Mouse (Mus musculus) liver, embryonic 11.5 days (tissue): ENCODE data around the gene Olfml3. TPM values are rescaled to one million over a fixed set of nuclear protein-coding genes. Genes with fewer than 3 reads are reported as not detected.

Source experiments
- ATAC-seq: fragments of 200-750 bp; cut with Nextera tagmentation; replicated peaks from 2 replicates; pipeline ENCODE4 v1.8.0; 2017; ENCODE audit warnings: moderate number of reproducible peaks, mild to moderate bottlenecking, moderate TSS enrichment, moderate library complexity; ENCODE audit not compliant: low FRiP score
- DNase-seq: peaks from one replicate; pipeline ENCODE4 v3.0.0-alpha.2; 2017; ENCODE audit warnings: low spot score
- H3K27ac ChIP-seq: fragments of 300-500 bp; sonication (generic); 2 replicates; pipeline ENCODE4 v1.5.1; 2014; ENCODE audit warnings: mild to moderate bottlenecking, low read depth, low read length, control low read depth
- H3K27me3 ChIP-seq: fragments of 300-500 bp; sonication (generic); replicated peaks from 2 replicates; pipeline ENCODE4 v1.6.1; 2014; ENCODE audit warnings: low read length, mixed read lengths; ENCODE audit not compliant: control insufficient read depth, insufficient read depth
- H3K36me3 ChIP-seq: fragments of 300-500 bp; sonication (generic); 2 replicates; pipeline ENCODE4 v1.6.1; 2014; ENCODE audit warnings: mild to moderate bottlenecking, low read length, moderate library complexity, mixed read lengths; ENCODE audit not compliant: control insufficient read depth, insufficient read depth
- H3K4me1 ChIP-seq: fragments of 300-500 bp; sonication (generic); replicated peaks from 2 replicates; pipeline ENCODE4 v1.6.1; 2014; ENCODE audit warnings: low read length, mixed read lengths; ENCODE audit not compliant: control insufficient read depth, insufficient read depth
- H3K4me2 ChIP-seq: fragments of 300-500 bp; sonication (generic); 2 replicates; pipeline ENCODE4 v1.6.1; 2014; ENCODE audit warnings: mild to moderate bottlenecking, control low read depth, moderate library complexity
- H3K4me3 ChIP-seq: fragments of 300-500 bp; sonication (generic); 2 replicates; pipeline ENCODE4 v1.5.1; 2014; ENCODE audit warnings: low read depth, low read length, control low read depth
- H3K9ac ChIP-seq: fragments of 300-500 bp; sonication (generic); 2 replicates; pipeline ENCODE4 v1.6.1; 2014; ENCODE audit warnings: low read depth, low read length, control low read depth
- H3K9me3 ChIP-seq: fragments of 300-500 bp; sonication (generic); 2 replicates; pipeline ENCODE4 v1.6.1; 2016; ENCODE audit warnings: low read length, inconsistent platforms, mixed read lengths; ENCODE audit not compliant: control insufficient read depth
- WGBS: fragments of 180-500 bp; shearing (Covaris S2); extraction: QIAGEN DNeasy Blood & Tissue Kit; methylation state at CpG from one replicate; pipeline ENCODE4 v1.1.7; 2014; 5-methylcytosine and 5-hydroxymethylcytosine counted together
- polyA plus RNA-seq: library from polyadenylated mRNA; unstranded; fragments of >200 nt; fragmentation: Nextera tagmentation; extraction: Ambion mirVana; gene quantifications from 2 replicates; pipeline ENCODE4 v1.2.1, GENCODE M21; 2014

Gene Olfml3
- polyA plus RNA-seq, 1 experiment from 2014 or later, result 8.5 TPM

DNA sequence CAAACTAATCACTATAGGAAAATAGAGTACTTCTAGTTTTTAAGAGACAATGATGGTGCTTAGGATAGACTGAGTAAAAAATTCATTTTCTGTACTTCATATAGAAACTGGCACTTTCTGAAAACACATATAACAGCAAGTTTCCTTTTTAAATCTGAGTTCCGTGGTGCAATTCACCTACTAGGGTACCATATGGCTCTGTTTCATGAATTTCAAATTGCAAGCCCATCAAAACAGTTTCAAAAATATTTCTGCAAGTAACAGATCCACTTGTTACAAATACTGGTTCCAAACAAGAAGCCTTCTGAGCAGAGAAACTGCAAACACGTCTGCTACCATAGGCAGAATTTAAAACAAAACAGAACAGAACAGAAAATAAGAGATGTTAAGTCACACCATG is 13.8 kb upstream of the Olfml3 start:
- DNase-seq (no peak), ATAC-seq (no peak)
- Histone ChIP-seq H3K4me2 (no peak overlapping the region), H3K27ac (no peak overlapping the region), H3K36me3 (peaks cover 43% of the 10 kb centered on the region), H3K9me3 (no peaks in the 10 kb centered on the region), H3K4me1 (no peaks in the 10 kb centered on the region; the same call in 1 of the 2 replicates), H3K4me3 (no peak overlapping the region), H3K27me3 (no peaks in the 10 kb centered on the region), H3K9ac (no peak overlapping the region)
- WGBS, result 88% methylated on average over 2 of the region's 2 CpGs

- Histone ChIP-seq H3K4me1 (no peaks in the 10 kb centered on the region), H3K27me3 (no peaks in the 10 kb centered on the region), H3K4me2 (no peak overlapping the region), H3K9ac (no peak overlapping the region), H3K27ac (no peak overlapping the region), H3K4me3 (no peak overlapping the region), H3K36me3 (peaks cover 48% of the 10 kb centered on the region), H3K9me3 (no peaks in the 10 kb centered on the region)
- no peak for DNase-seq
- 84% methylated on average over 5 of the region's 5 CpGs for WGBS
- ATAC-seq, result no peak
These were observed 8.9 kb upstream of the Olfml3 start for GRCm38 (mm10) chr3:103746711-103747110.

GRCm38 (mm10) chr3:103745001-103745770 is 7.4 kb upstream of the Olfml3 start:
- no peak overlapping the region for H3K4me3 ChIP-seq
- 89% methylated on average over 14 of the region's 14 CpGs for WGBS
- ATAC-seq (no peak), DNase-seq (no peak)
- H3K9ac ChIP-seq, result no peak overlapping the region
- no peak overlapping the region for H3K27ac ChIP-seq
- H3K4me1 ChIP-seq, result no peaks in the 10 kb centered on the region
- H3K27me3 ChIP-seq, result no peaks in the 10 kb centered on the region
- no peaks in the 10 kb centered on the region for H3K9me3 ChIP-seq
- peaks cover 43% of the 10 kb centered on the region for H3K36me3 ChIP-seq
- no peak overlapping the region for H3K4me2 ChIP-seq

- H3K4me2 ChIP-seq, result no peak overlapping the region
- no peak overlapping the region for H3K4me3 ChIP-seq
- no peak for DNase-seq
- no peak for ATAC-seq
- H3K27me3 ChIP-seq, result no peaks in the 10 kb centered on the region
- H3K9ac ChIP-seq, result no peak overlapping the region
- no peaks in the 10 kb centered on the region for H3K9me3 ChIP-seq
- H3K4me1 ChIP-seq, result no peaks in the 10 kb centered on the region
- 94% methylated on average over 6 of the region's 6 CpGs for WGBS
- peaks cover 25% of the 10 kb centered on the region for H3K36me3 ChIP-seq
- no peak overlapping the region for H3K27ac ChIP-seq
These were observed 5.4 kb upstream of the Olfml3 start for GRCm38 (mm10) chr3:103743208-103743607.

- H3K4me1 ChIP-seq, result peaks cover 8% of the 10 kb centered on the region; the same call in 1 of the 2 replicates
- H3K4me3 ChIP-seq, result no peak overlapping the region
- H3K4me2 ChIP-seq, result no peak overlapping the region
- H3K27me3 ChIP-seq, result no peaks in the 10 kb centered on the region
- no peak overlapping the region; the same call in 1 of the 2 replicates for H3K27ac ChIP-seq
- WGBS, result 60% methylated on average over 5 of the region's 5 CpGs
- ATAC-seq, result no peak
- no peaks in the 10 kb centered on the region for H3K9me3 ChIP-seq
- peaks cover 16% of the 10 kb centered on the region for H3K36me3 ChIP-seq
- H3K9ac ChIP-seq, result no peak overlapping the region
- no peak for DNase-seq
These were observed 2.5 kb upstream of the Olfml3 start for GRCm38 (mm10) chr3:103740342-103740741.

DNA sequence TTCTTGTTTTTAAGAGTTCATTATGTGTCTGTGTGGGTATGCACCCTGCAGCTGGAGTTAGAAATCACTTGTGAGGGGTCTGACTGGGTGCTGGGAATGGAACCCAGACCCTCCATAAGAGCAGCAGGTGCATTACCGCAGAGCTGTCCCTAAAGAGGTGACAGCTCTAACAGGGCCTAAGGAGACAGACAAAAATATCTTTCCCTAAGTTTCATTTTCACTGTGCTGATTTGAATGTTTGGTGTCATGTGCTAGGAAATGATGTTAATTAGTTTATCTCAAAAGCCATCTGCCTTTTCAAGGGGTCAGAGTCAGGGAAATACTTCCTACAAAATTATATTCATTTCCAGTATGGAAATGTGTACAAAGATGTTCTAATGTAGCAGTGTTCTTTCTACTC is 1.5 kb upstream of the Olfml3 start, which contains the start of gene Gm10964:
Gm10964 (plus strand) TSS at position 38 of the 400 bp plus-strand sequence.
- no peaks in the 10 kb centered on the region for H3K27me3 ChIP-seq
- H3K9ac ChIP-seq, result no peak within 1 kb of the TSS
- 92% methylated on average over 1 of the region's 1 CpGs for WGBS
- peaks cover 14% of the 10 kb centered on the region for H3K4me1 ChIP-seq
- no peak for DNase-seq
- ATAC-seq, result no peak
- peak within 1 kb of the TSS; percentile 67 for H3K4me2 ChIP-seq
- peak within 1 kb of the TSS; percentile 38; the same call in 1 of the 2 replicates for H3K27ac ChIP-seq
- H3K4me3 ChIP-seq, result peak within 1 kb of the TSS; percentile 34
- H3K9me3 ChIP-seq, result no peaks in the 10 kb centered on the region
- H3K36me3 ChIP-seq, result peaks cover 6% of the 10 kb centered on the region

DNA sequence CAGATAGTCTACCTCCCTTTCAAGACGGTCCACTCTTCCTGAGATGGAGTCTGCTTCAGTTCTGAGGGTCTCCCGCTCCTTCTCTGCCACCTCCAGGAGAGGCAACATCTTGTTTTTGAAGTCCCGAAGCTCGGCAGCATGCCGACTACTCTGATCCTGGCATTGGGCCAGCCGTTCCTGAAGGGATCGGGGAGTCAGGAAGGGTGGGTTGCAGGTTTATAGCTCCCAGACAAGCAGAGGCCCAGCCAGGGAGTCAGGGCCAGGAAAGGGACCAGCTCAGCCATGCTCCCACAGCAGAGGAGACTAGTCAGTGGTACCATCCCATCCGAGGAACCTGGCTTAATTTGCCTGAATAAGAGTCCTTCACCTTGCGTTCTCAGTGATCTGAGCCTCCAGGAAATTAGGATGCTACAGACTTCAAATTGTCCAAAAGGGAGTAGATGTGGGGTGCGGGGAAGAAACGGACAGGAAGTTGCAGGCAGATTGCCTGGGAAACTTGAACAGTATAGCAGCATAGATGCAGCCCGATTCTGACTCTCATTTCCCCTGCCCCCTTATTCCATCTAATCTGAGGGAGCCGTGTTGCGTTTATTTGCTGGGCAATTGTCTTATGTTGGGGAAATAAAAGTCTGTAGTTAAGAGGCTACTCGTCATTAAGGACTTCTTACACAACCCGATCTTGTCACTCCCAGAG is 593 bp downstream of the Olfml3 start:
- peaks cover 14% of the 10 kb centered on the region for H3K4me1 ChIP-seq
- H3K4me3 ChIP-seq, result peak overlapping the region; percentile 34
- no peaks in the 10 kb centered on the region for H3K27me3 ChIP-seq
- no peak for DNase-seq
- H3K36me3 ChIP-seq, result no peaks in the 10 kb centered on the region; the same call in none of the 2 replicates
- 0 out of 2 replicates have a peak, but pooled peaks have one; percentile 5 for ATAC-seq
- no peak overlapping the region for H3K9ac ChIP-seq
- WGBS, result 63% methylated on average over 16 of the region's 16 CpGs
- H3K4me2 ChIP-seq, result peak overlapping the region; percentile 67
- peak overlapping the region; percentile 38; the same call in 1 of the 2 replicates for H3K27ac ChIP-seq
- no peaks in the 10 kb centered on the region for H3K9me3 ChIP-seq

GRCm38 (mm10) chr3:103735776-103736600 is 1.8 kb downstream of the Olfml3 start:
- Histone ChIP-seq H3K4me1 (peaks cover 14% of the 10 kb centered on the region), H3K9ac (no peak overlapping the region), H3K4me3 (no peak overlapping the region), H3K27me3 (no peaks in the 10 kb centered on the region), H3K4me2 (peak overlapping the region; percentile 67), H3K36me3 (no peaks in the 10 kb centered on the region; the same call in none of the 2 replicates), H3K27ac (no peak overlapping the region), H3K9me3 (no peaks in the 10 kb centered on the region)
- no peak for DNase-seq
- WGBS, result 83% methylated on average over 28 of the region's 28 CpGs
- ATAC-seq, result no peak
